Mouse (Mus musculus) forebrain, embryonic 10.5 days (tissue): Measurements from ENCODE around the gene Cse1l. TPM values are rescaled to one million over a fixed set of nuclear protein-coding genes. Genes with fewer than 3 reads are reported as not detected.
A peak's percentile ranks its signal among the peaks of the same experiment; 100 is the strongest.

Source experiments
- DNase-seq: peaks from one replicate; pipeline ENCODE4 v3.0.0-alpha.2; 2017; ENCODE audit warnings: low spot score; ENCODE audit errors: extremely low spot score
- H3K27ac ChIP-seq: fragments of 300-500 bp; sonication (generic); 2 replicates; pipeline ENCODE4 v1.5.1; 2016; ENCODE audit warnings: mild to moderate bottlenecking
- H3K27me3 ChIP-seq: fragments of 300-500 bp; sonication (generic); 2 replicates; pipeline ENCODE4 v1.6.1; 2016; ENCODE audit warnings: mild to moderate bottlenecking; ENCODE audit not compliant: poor library complexity, severe bottlenecking
- H3K36me3 ChIP-seq: fragments of 300-500 bp; sonication (generic); replicated peaks from 2 replicates; pipeline ENCODE4 v1.6.1; 2016; ENCODE audit warnings: mild to moderate bottlenecking, moderate library complexity
- H3K4me1 ChIP-seq: fragments of 300-500 bp; sonication (generic); 2 replicates; pipeline ENCODE4 v1.6.1; 2016
- H3K4me3 ChIP-seq: fragments of 300-500 bp; sonication (generic); 2 replicates; pipeline ENCODE4 v1.5.1; 2016; ENCODE audit warnings: mild to moderate bottlenecking, moderate library complexity
- H3K9me3 ChIP-seq: fragments of 300-500 bp; sonication (generic); 2 replicates; pipeline ENCODE4 v1.6.1; 2016; ENCODE audit warnings: mild to moderate bottlenecking, moderate library complexity
- WGBS: fragments of 180-500 bp; shearing (Covaris S2); methylation state at CpG from one replicate; pipeline ENCODE4 v1.1.7; 2016; 5-methylcytosine and 5-hydroxymethylcytosine counted together
- polyA plus RNA-seq: library from polyadenylated mRNA; unstranded; fragments of >200 nt; fragmentation: Nextera tagmentation; extraction: Ambion mirVana; gene quantifications from 2 replicates; pipeline ENCODE4 v1.2.1, GENCODE M21; 2016

The Cse1l gene
- polyA plus RNA-seq, 1 experiment from 2014 or later, result 226 TPM

- Histone ChIP-seq H3K9me3 (no peaks in the 10 kb centered on the region), H3K4me3 (no peak overlapping the region), H3K27ac (no peak overlapping the region), H3K4me1 (peaks cover 5% of the 10 kb centered on the region), H3K27me3 (no peaks in the 10 kb centered on the region), H3K36me3 (peaks cover 27% of the 10 kb centered on the region)
- WGBS, result 88% methylated on average over 3 of the region's 3 CpGs
- DNase-seq, result no peak
Measured at GRCm38 (mm10) chr2:166886231-166886630, 19.6 kb upstream of the Cse1l start.

- Histone ChIP-seq H3K27me3 (no peaks in the 10 kb centered on the region), H3K36me3 (peaks cover 29% of the 10 kb centered on the region), H3K4me3 (no peak overlapping the region), H3K4me1 (peaks cover 5% of the 10 kb centered on the region), H3K27ac (no peak overlapping the region), H3K9me3 (no peaks in the 10 kb centered on the region)
- DNase-seq, result peak; percentile 47
- 30% methylated on average over 11 of the region's 11 CpGs for WGBS
Measured at GRCm38 (mm10) chr2:166887816-166888215, 18.0 kb upstream of the Cse1l start.

GRCm38 (mm10) chr2:166891366-166891880 is 14.4 kb upstream of the Cse1l start:
- Histone ChIP-seq H3K4me1 (peaks cover 5% of the 10 kb centered on the region), H3K9me3 (no peaks in the 10 kb centered on the region), H3K36me3 (peaks cover 43% of the 10 kb centered on the region), H3K4me3 (no peak overlapping the region), H3K27ac (no peak overlapping the region), H3K27me3 (no peaks in the 10 kb centered on the region)
- DNase-seq, result no peak
- 70% methylated on average over 9 of the region's 9 CpGs for WGBS

GRCm38 (mm10) chr2:166892158-166892680 is 13.6 kb upstream of the Cse1l start:
- H3K27ac ChIP-seq, result no peak overlapping the region
- WGBS, result 92% methylated on average over 8 of the region's 8 CpGs
- H3K4me1 ChIP-seq, result peaks cover 5% of the 10 kb centered on the region
- H3K27me3 ChIP-seq, result no peaks in the 10 kb centered on the region
- no peaks in the 10 kb centered on the region for H3K9me3 ChIP-seq
- H3K36me3 ChIP-seq, result peaks cover 42% of the 10 kb centered on the region
- H3K4me3 ChIP-seq, result no peak overlapping the region
- no peak for DNase-seq

GRCm38 (mm10) chr2:166893036-166893435 is 12.8 kb upstream of the Cse1l start:
- 94% methylated on average over 5 of the region's 5 CpGs for WGBS
- Histone ChIP-seq H3K4me1 (0 out of 2 replicates have a peak, but pooled peaks cover under 1% of the 10 kb centered on the region), H3K9me3 (no peaks in the 10 kb centered on the region), H3K27me3 (no peaks in the 10 kb centered on the region), H3K4me3 (no peak overlapping the region), H3K36me3 (peaks cover 42% of the 10 kb centered on the region), H3K27ac (no peak overlapping the region)
- no peak for DNase-seq

GRCm38 (mm10) chr2:166896368-166896767 is 9.5 kb upstream of the Cse1l start:
- H3K4me1 ChIP-seq, result no peaks in the 10 kb centered on the region
- H3K36me3 ChIP-seq, result peaks cover 38% of the 10 kb centered on the region
- H3K9me3 ChIP-seq, result no peaks in the 10 kb centered on the region
- no peak overlapping the region for H3K27ac ChIP-seq
- no peak for DNase-seq
- 83% methylated on average over 13 of the region's 13 CpGs for WGBS
- no peaks in the 10 kb centered on the region for H3K27me3 ChIP-seq
- no peak overlapping the region for H3K4me3 ChIP-seq

- Histone ChIP-seq H3K36me3 (peaks cover 32% of the 10 kb centered on the region), H3K9me3 (no peaks in the 10 kb centered on the region), H3K4me1 (no peaks in the 10 kb centered on the region), H3K27ac (no peak overlapping the region), H3K4me3 (no peak overlapping the region), H3K27me3 (no peaks in the 10 kb centered on the region)
- WGBS, result 92% methylated on average over 12 of the region's 12 CpGs
- DNase-seq, result no peak
Measured at GRCm38 (mm10) chr2:166896974-166897373, 8.9 kb upstream of the Cse1l start.

- WGBS, result 78% methylated on average over 2 of the region's 2 CpGs
- no peak for DNase-seq
- H3K36me3 ChIP-seq, result peaks cover 16% of the 10 kb centered on the region
- H3K4me3 ChIP-seq, result no peak overlapping the region
- H3K27me3 ChIP-seq, result no peaks in the 10 kb centered on the region
- H3K9me3 ChIP-seq, result no peaks in the 10 kb centered on the region
- H3K4me1 ChIP-seq, result no peaks in the 10 kb centered on the region
- no peak overlapping the region for H3K27ac ChIP-seq
Measured at GRCm38 (mm10) chr2:166899161-166899560, 6.7 kb upstream of the Cse1l start.

- Histone ChIP-seq H3K4me3 (no peak overlapping the region), H3K4me1 (no peaks in the 10 kb centered on the region), H3K27ac (no peak overlapping the region), H3K27me3 (no peaks in the 10 kb centered on the region), H3K9me3 (no peaks in the 10 kb centered on the region), H3K36me3 (peaks cover 11% of the 10 kb centered on the region; the same call in 1 of the 2 replicates)
- no peak for DNase-seq
- WGBS, result 63% methylated on average over 3 of the region's 3 CpGs
Measured at GRCm38 (mm10) chr2:166899746-166900145, 6.1 kb upstream of the Cse1l start.

GRCm38 (mm10) chr2:166900792-166901505 is 4.9 kb upstream of the Cse1l start:
- Histone ChIP-seq H3K4me3 (no peak overlapping the region), H3K36me3 (peaks cover 3% of the 10 kb centered on the region; the same call in 1 of the 2 replicates), H3K9me3 (no peaks in the 10 kb centered on the region), H3K27ac (no peak overlapping the region), H3K27me3 (no peaks in the 10 kb centered on the region), H3K4me1 (peaks cover 5% of the 10 kb centered on the region)
- no peak for DNase-seq
- 90% methylated on average over 8 of the region's 8 CpGs for WGBS

GRCm38 (mm10) chr2:166903719-166904282 is 2.0 kb upstream of the Cse1l start:
- no peaks in the 10 kb centered on the region for H3K9me3 ChIP-seq
- no peak for DNase-seq
- no peak overlapping the region for H3K27ac ChIP-seq
- 97% methylated on average over 6 of the region's 6 CpGs for WGBS
- H3K4me1 ChIP-seq, result peaks cover 15% of the 10 kb centered on the region
- H3K4me3 ChIP-seq, result no peak overlapping the region
- H3K36me3 ChIP-seq, result peaks cover 8% of the 10 kb centered on the region
- no peaks in the 10 kb centered on the region for H3K27me3 ChIP-seq

- Histone ChIP-seq H3K9me3 (no peaks in the 10 kb centered on the region), H3K27me3 (no peaks in the 10 kb centered on the region), H3K4me1 (peaks cover 15% of the 10 kb centered on the region), H3K36me3 (peaks cover 33% of the 10 kb centered on the region), H3K27ac (peak overlapping the region; percentile 98), H3K4me3 (peak overlapping the region; percentile 92)
- peak; percentile 25 for DNase-seq
- WGBS, result 1% methylated on average over 28 of the region's 28 CpGs
Measured at GRCm38 (mm10) chr2:166906523-166907182, 813 bp downstream of the Cse1l start.

- Histone ChIP-seq H3K27ac (no peak overlapping the region), H3K27me3 (no peaks in the 10 kb centered on the region), H3K9me3 (no peaks in the 10 kb centered on the region), H3K4me1 (peaks cover 15% of the 10 kb centered on the region), H3K4me3 (no peak overlapping the region), H3K36me3 (peaks cover 46% of the 10 kb centered on the region)
- no peak for DNase-seq
- WGBS, result 96% methylated on average over 3 of the region's 3 CpGs
Measured at GRCm38 (mm10) chr2:166909729-166910128, 3.9 kb downstream of the Cse1l start.
